Mouse (Mus musculus): Measurements from ENCODE around the gene Map3k7cl. TPM values are rescaled to one million over a fixed set of nuclear protein-coding genes. Genes with fewer than 3 reads are reported as not detected.

The Map3k7cl gene
- total RNA-seq, 4 experiments from 2014 or later, result 0.77 to 1.3 (median 1.1) TPM

DNA sequence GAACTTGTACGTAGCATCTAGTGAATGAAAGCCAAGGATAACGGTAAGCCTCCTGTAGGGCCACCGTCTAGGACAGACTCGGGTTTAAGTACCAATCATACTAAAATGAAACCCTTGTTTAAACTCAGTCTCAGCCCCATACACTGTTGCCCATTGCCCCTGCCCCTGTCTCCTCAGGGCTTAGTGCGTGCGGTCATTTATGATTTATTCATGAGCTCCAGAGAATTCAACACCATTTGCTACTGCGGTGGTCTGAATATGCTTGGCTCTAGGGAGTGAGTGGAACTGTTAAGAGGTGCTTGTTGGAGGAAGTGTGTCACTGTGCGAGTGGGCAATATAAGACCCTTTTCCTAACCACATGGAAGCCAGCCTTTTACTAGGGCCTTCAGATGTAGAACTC lies 34.7 kb downstream of the Map3k7cl start:
- DNase-seq, result no peak

DNA sequence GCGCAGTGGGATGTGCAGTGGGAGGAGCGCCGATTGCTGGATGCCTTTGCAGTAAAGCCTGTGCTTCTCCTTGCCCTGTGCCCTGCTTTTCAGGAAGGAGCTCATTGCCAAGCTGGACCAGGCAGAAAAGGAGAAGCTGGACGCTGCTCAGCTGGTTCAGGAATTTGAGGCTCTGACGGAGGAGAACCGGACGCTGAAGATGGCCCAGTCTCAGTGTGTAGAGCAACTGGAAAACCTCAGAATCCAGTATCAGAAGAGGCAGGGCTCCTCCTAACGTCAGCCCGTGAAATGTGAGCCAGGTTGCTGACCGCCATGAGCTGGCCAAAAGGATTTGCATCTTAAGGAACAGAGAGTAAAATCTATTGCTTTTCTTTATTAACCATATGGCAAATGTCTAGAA lies 41.0 kb downstream of the Map3k7cl start:
- no peak for DNase-seq

DNA sequence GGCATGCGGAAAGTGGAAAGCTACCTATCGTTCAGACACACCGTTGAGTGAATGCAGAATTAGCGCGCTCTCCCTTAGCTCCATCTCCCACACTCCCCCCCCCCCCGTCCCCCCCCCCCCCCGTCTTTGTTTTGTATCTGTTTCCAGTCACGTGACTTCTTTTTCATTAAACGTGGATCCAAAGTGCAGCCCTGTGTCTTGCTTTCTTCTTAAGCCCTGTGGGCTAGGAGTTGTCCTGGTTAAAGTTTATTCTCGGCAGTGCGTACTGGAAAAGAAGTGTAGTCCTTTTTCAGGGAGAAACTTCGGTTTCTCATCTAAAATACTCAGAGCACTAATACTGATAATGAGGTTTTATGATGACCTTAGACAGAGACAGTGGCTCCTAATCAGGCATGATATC lies 42.0 kb downstream of the Map3k7cl start:
- DNase-seq, result no peak

DNA sequence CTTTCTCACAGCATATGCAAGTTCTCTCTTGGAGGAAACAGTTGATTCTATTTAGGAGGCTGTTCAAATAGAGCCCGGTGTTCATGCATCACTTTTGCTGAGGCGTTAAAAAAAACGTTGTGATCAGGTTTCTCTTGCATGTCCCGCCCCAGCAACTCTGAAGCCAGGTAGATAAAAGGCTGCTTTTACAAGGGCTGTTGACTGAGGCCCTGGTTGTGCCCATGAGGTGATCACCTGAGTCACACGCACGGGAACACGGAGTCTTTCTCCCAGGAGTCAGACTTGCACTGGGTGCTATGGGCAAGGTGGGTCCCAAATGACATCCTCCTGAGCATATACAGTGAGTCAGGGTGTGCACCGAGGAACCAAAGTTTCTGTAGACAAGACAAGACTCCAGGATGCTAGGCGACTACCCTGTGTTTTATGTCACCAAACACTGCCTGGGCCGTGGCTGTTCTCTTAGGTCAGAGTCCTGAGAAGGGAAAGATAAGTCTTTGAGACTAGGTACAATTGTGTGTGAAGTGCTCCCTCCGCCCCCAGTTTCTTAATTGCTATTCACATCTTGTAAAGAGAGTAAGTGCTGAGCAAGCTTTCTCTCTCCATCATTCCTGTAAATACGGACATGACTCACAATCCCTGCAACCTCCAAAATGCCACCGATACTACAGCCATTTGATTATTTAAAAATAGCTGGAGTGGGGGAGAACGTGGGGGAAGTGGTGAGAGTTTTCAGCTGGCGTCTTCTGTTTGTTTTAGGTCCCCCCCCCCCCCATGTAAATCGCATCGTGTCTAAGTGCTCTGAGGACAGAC lies 49.8 kb downstream of the Map3k7cl start:
- DNase-seq, result no peak

DNA sequence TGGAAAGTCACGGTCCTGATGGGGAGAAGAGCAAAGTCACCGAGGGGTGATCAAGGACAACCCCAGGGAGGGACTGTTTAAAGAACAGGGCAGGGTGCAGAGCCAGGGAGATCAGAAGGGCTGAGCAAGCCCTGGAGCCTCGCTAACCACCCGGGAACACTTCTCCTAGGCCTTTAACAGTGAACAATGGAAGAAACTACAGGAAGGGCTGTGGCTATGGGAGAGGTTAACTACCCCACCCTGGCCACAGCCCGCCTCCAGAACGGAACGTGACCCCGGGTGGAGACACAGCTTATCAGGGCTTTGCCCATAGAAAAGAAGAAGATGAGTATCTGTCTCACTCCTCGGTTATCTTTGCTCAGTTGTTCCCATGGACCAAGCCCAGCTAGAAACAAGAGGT lies 50.9 kb downstream of the Map3k7cl start:
- no peak for DNase-seq

DNA sequence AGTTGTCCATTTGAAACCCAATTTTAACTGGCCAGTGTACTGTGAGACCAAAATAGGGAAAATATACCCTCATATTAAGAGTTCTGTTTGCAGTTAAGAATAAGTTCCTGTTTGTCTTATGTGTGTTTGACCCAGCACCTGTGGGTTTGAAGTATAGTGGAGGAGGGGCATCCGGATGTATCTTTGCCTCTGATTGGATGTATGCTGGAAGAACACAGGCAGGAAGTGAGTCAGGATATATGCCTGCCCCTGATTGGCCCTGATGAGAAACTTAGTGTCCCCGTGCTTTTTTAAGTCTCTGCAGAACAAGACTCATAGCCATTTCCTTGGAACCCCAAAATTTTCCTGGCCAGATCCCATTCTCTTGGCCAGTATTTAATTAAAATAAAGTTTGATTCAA lies 51.8 kb downstream of the Map3k7cl start:
- no peak for DNase-seq

DNA sequence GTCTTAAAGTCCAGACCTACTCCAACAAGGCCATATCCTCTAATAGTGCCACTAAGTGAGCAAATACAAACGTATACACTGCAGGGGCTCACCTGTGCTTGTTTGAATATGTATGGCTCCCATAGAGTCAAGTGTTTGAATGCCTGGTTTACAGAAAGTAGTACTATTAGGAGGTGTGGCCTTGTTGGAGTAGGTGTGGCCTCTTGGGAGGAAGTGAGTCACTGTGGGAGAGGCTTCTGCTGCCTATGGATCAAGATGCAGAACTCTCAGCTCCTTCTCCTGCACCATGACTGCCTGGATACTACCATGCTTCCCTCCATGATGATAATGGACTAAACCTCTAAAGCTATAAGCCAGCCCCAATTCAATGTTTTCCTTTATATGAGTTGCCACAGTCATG lies 54.3 kb downstream of the Map3k7cl start:
- DNase-seq, result no peak

DNA sequence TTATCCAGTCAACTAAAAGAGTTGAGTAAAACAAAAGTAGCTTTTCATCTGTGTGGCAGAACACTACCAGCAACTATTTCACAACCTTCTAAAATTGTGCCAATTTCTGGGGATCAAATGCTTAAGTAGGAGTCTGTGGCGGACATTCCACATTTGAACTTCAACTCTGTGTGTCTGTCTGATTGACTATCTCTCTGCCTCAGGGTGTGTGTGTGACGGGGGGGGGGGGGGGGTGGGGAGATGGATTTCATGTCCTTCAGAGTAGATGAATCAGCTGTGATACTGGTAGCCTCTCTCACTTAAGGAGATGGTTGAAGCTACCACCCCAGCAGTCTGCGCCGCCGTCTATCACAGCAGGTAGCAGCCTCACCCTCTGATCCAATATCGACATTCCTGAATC lies 54.8 kb downstream of the Map3k7cl start:
- DNase-seq, result no peak

DNA sequence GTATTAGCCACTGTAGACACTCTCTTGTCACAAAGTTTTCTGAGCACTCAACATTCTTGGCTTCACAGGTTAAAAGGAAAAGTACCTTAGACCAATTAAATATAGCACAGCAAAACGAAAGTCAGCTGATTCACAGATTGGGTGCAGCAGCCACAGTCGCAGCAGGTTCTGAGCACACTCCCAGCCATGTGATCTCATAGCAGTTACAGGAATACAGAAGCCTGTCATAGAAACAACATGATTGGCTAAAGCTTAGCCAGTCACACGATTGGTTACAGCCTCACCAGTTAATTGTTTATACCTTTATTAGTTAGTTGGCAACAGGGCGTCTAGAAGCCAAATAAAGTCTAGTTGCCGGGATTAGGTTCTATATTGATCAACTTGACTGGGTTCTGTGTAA lies 57.0 kb downstream of the Map3k7cl start:
- no peak for DNase-seq

DNA sequence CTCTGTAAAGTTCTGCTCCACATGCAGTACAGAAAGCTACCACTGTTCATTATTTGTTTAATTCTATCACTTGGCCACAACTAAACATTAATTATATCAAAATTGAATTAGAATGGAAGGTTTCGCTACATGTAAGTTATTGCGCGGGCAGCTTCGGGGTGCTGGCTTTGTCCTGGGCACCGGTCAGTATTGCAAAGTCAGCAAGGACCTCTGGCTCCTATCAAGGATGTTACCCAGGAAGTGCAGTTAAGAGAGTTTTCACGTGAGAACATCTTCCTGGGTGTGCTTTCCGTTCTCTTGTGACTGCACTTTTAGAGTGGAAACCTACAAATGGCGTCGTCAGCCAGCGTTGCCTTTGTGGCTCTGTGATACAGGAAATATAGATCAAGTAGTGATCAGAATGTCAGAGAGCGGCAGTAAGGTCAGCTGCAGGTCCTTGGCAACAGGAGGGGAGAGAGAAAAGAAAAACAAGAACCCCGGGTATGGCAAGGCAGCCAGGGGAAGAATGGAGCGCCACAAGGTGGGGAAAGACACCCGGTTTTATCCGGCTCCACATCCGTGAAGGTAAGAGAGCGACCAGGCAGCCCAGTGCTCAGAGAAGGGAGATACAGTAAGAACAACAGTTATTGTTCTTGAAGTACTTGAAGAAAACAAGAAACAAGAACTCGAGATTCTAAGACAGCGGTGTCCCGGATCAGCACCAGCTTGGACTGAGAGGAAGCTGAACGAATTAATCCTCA lies 57.6 kb downstream of the Map3k7cl start:
- DNase-seq, result no peak

DNA sequence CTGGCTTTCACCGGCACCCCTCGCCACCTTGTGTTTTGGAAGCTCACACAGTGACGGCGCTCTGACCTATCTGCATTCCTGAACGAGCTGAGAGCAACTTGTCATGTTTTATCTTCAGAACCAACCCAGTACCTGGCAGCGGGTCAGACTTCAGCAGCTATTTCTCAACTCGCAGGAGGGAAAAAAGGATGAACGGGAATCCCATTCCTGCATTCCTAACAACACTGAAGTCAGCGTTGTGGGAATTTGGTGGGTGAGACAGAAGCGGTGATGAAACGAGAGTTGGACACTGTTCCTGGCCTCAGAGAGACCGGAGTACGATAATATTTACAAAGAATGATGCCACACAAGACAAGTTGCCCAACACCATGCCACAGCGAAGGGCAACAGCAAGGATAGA lies 58.3 kb downstream of the Map3k7cl start:
- peak; percentile 66 for DNase-seq

DNA sequence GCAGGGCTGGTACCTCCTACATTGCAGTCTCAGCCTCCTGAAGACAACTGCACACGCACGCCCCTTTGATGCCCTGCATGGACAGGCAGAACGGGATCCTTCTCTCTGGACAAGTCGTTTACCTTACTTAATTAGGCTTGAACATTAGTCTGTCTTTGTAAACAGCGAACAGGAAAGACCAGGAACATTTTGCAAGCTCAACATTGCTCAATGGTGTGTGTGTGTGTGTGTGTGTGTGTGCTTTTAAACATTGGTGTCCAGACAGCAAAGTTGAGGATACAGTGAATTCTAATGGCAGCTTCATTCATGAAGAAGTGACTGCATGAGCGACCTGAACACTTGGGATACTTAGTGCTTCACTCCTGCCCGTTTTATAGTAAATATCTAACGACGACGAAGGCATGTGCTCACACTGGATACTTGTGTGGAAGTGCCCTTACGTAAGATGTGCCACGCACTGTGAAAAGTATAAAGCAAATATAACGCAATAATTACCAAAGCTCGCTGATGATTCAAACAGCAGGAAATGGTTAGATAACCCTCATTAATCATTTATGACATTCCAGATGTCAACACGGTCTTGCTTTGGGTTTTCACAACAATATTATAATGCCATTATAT lies 59.2 kb downstream of the Map3k7cl start:
- DNase-seq, result no peak

DNA sequence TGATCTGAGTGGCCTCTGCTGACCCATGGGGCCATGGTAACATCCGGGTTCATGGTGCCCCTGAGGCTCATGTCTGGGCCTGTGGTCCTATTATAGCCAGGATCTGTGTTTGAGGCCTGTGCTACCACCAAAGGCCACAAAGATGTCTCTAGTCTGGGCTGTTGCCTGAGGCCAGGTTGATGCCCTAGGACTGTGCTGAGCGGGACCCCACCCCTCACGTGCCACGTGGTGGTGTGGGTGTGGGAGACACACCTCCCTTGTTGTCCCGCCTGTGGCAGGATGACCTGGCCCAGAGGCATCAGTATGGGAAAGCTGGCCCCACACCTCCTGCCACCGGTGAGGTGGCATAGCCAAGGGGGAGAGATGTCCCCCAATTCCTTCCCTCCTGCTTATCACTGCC lies 64.2 kb downstream of the Map3k7cl start:
- no peak for DNase-seq

DNA sequence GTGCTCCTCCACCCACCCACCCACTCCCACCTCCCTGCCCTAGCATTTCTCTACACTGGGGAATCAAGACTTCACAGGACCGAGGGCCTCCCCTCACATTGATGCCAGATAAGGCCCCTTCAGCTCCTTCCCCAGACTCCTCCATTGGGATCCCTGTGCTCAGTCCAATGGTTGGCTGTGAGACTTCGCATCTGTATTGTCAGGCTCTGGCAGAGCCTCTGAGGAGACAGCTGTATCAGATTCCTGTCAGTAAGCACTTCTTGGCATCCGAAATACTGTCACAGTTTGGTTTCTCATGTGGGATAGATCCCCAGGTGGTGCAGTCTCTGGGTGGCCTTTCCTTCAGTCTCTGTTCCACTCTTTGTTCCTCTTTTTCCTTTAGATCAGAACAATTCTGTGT lies 68.1 kb downstream of the Map3k7cl start:
- DNase-seq, result no peak

DNA sequence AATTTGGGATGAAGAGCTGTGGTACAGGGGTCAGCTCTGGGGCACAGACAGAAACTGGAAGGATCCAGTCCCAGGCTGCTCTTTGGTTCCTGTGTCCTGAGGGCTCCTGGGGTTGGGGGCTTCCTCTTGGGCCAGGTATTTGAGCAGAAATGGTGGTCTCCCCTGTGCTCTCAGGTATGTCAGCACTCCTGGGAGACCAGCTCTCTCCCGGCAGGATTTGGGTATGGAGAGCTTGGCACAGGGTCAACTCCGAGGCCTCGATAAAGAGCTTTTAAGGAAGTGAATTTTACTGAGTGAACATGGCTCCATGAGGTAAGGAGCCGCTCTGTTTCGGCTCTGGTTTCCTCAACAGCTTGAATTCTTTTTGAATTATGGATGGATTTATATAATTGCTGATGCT lies 70.8 kb downstream of the Map3k7cl start:
- no peak for DNase-seq

DNA sequence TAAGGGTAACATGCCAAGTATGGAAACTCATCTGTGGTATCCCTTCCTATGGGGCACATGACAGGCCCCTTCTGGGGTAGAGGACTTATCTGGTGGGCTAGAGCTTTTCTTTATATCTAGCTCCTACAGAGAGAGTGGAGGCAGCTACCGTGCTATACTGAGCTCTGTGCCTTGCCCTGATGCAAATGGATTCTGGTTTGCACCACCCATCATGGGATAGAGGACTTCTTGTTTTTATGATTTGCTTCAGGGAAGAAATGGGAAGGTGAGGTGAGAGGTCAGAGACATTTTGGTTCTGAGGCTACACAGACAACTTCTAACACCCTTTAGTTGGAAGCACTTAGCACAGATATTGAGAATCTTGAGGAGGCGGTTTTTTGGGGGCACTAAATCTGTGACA lies 71.8 kb downstream of the Map3k7cl start:
- no peak for DNase-seq

DNA sequence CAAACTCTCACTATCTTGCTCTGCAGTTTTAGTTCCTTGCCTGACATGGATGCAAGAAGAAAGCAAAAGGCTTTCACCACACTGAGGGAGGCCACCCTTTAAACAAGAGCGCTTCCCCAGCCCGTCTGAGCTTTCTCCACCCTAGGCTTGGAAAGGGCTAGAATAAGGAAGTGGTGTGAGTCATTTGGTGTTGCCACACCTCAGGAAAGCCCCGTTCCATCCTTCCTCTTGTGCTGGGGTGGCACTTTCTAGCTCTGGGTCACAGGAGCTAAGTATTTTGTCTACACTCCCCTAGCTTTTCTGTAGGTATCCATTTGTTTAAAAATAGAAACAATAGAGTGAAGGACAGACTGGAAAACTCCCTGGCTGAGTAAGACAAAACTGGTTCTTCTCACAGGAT lies 72.2 kb downstream of the Map3k7cl start:
- no peak for DNase-seq

DNA sequence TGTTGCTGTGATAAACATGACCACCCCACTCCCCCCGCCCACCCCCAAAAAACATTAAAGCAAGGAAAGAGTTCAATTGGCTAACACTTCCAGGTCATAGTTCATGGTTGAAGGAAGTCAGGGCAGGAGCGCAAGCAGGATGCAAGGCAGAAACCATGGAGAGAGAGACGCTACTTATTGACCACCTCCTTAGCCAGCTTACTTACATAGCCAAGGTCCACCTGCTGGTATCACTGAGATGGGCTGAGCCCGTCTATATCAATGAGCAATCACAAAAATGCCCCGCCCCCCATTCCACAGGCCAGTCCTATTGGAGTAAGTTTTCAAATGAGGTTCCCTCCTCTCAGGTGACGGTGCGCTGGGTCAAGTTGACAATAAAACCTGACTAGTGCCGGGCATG lies 72.7 kb downstream of the Map3k7cl start:
- no peak for DNase-seq

DNA sequence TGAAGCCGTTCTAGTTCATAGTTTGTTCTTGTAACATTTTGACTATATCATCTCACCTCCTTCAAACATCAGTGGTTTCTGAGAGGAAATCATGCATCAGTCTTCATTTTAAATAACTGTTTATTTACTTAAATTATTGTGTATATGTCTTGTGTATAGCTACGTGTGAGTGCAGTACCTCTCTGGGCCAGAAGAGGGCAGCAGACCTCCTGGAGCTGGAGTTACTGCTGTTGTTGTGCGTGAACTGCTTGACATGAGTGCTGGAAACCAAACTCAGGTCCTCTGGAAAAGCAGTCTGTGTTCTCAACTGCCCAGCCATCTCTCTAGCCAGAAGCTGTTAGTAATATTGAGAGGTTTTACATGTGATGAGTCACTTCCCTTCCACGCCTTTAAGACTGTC lies 73.6 kb downstream of the Map3k7cl start:
- no peak for DNase-seq

DNA sequence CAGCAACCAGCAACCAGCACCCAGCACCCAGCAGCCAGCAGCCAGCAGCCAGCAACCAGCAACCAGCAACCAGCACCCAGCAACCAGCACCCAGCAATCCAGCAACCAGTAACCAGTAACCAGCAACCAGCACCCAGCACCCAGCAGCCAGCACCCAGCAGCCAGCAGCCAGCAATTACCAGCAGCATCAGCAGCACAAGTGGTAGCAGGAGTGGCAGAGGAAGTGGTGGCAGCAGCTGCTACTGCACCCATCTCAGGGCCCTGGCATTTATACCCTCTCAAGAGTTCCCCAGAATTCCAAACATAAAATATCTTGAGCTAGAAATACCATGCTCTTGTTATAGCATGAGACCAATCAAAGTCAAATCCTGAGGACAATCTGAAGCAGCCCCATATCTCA lies 81.6 kb downstream of the Map3k7cl start:
- no peak for DNase-seq

DNA sequence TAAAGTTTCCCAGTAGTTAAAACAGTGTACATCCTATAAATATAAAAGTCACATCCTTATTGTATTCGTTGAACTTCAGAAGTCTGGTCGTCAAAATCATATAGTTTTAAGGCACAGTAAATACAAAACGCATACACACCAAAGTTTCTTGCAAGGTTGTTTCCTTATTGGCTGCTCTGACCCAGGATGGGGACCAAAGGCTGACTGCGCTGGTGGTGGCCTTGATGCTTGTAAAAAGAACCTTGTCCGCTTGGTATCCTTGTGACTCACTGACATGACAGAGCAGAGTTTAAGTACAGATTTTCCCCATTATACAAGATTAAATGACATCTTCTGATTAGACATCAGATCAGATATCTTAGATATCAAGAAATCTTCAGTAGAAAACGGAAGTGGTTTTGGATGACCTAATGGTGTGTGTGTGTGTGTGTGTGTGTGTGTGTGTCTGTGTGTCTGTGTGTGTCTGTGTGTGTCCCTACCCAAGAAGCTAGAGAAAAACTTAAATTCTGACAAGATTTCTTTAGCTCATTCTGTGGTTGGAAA lies 82.2 kb downstream of the Map3k7cl start:
- DNase-seq, result peak; percentile 80

DNA sequence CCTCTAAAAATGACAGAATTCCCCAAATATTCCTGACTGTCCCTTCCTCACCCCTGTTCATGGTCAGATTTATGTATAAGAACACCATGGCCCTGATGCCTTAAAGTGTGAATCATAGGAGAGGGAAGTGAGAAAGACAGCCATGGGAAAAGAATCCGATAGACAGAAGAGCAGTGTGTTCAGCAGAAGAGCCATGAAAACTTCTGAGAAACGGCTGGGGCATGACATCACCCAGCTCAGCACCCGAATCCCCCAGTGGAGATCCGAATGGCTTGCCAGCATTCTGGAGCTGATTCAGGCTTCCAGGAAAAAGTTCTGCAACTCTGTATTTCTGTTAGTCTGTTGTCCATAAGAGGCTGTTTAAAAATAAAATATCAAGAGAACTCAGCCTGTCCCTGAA lies 82.7 kb downstream of the Map3k7cl start:
- peak; percentile 73 for DNase-seq

DNA sequence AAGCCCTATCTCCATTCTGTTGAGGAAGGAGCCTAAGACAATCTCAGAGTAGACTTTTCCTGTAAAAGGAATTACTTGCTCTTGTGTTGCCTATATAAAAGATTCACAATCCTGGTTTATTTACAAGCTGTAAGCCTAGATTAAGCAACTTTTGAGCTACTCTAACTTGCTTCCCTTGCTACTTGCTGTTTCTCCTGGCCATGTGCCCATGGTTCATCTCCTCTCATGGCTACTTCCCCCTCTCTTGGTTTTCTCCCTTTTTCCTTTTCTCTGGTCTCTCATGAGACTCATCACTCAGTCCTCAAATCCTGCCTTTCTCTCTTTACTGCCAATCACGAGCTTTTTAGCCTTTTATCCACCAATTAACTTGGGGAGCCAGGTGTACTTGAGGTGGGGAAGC lies 85.0 kb downstream of the Map3k7cl start:
- no peak for DNase-seq

DNA sequence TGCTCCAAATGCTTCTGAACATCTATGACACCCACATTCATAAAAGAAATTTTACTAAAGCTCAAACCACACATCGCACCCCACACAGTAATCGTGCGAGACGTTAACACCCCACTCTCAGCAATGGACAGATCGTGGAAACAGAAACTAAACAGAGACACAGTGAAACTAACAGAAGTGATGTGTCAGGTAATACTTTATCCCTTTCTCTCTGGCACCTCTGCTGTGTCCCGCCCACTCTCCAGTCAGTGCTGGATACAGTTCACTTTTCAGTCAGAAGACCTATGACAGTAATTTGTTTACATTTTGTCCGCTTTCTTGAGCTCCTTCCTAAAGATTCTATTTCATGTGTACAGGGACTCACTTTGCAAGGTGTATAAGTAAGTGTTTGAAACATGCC lies 89.1 kb downstream of the Map3k7cl start:
- DNase-seq, result no peak

Data from adrenal gland, adult 8-10 months (tissue).